Mouse (Mus musculus) macrophage (primary cell): ENCODE measurements around the gene Lfng. TPM values are rescaled to one million over a fixed set of nuclear protein-coding genes. Genes with fewer than 3 reads are reported as not detected.

Experiments
- H3K27ac ChIP-seq: fragments of 350-480 bp; formaldehyde crosslinking; 2 replicates; pipeline ENCODE4 v1.9.0; 2021
- H3K36me3 ChIP-seq: fragments of 350-480 bp; formaldehyde crosslinking; 2 replicates; pipeline ENCODE4 v1.9.0; 2021; ENCODE audit errors: inconsistent target
- H3K4me3 ChIP-seq: fragments of 350-480 bp; formaldehyde crosslinking; 2 replicates; pipeline ENCODE4 v1.9.0; 2021; ENCODE audit errors: inconsistent target
- H3K79me2 ChIP-seq: fragments of 350-480 bp; formaldehyde crosslinking; 2 replicates; pipeline ENCODE4 v1.9.0; 2021; ENCODE audit errors: inconsistent target
- WGBS: methylation state at CpG from one replicate; pipeline ENCODE4 v1.1.7; 2026; ENCODE audit warnings: inconsistent platforms; ENCODE audit not compliant: missing documents; 5-methylcytosine and 5-hydroxymethylcytosine counted together
- polyA plus RNA-seq: library from polyadenylated mRNA; stranded (reverse); fragments of 250-400 nt; gene quantifications from 3 replicates; pipeline ENCODE4 v1.2.4, GENCODE M21; 2018; ENCODE audit warnings: inconsistent platforms
- total RNA-seq, 78 experiments: library from RNA; depleted of rRNA; stranded (reverse); fragments of 250-400 nt; gene quantifications; 1 replicate in 9 of 78; 2 replicates in 24 of 78; 3 replicates in 43 of 78; 4 replicates in 2 of 78; pipeline ENCODE4 v1.2.4; 2018; ENCODE audit warnings: inconsistent platforms in 56 of 78

Gene Lfng
- 100 to 1,000 TPM in 1 of 26 experiments, 10 to 100 TPM in 24, 1 to 10 TPM in 1; 8.4 to 105 (median 42.7) TPM for total RNA-seq (2018; cell fraction: chromatin; rRNA removed)
- 10 to 100 TPM; 24.5 to 80.6 (median 54.7) TPM for total RNA-seq (2018; cell fraction: cytosol; rRNA removed)
- 100 to 1,000 TPM in 2 of 26 experiments, 10 to 100 TPM in 24; 14.8 to 111 (median 57.4) TPM for total RNA-seq (2018; cell fraction: nucleus; rRNA removed)
- polyA plus RNA-seq: 33.7 to 75.9 TPM (median 52.2 TPM) in 3 replicates

- WGBS: under 1% methylated on average over 85 of the region's 91 CpGs
- H3K4me3 ChIP-seq: peak within 1 kb of the TSS; percentile 92
- H3K79me2 ChIP-seq: peaks cover 47% of the 10 kb centered on the region
- H3K27ac ChIP-seq: peak within 1 kb of the TSS; percentile 93
- H3K36me3 ChIP-seq: peaks cover 4% of the 10 kb centered on the region; the same call in 1 of the 2 replicates
Measured at GRCm38 (mm10) chr5:140607001-140607835, at the start of gene Lfng. Gene Lfng (plus strand): TSS chr5:140607320.

GRCm38 (mm10) chr5:140562601-140563000, 44.5 kb upstream of the Lfng start:
- H3K4me3 ChIP-seq: no peak overlapping the region
- WGBS: 70% methylated on average over 3 of the region's 9 CpGs
- no peaks in the 10 kb centered on the region for H3K79me2 ChIP-seq
- H3K27ac ChIP-seq: no peak overlapping the region
- no peaks in the 10 kb centered on the region for H3K36me3 ChIP-seq

GRCm38 (mm10) chr5:140564896-140565295, 42.2 kb upstream of the Lfng start, which contains the start of gene Grifin:
Gene Grifin (minus strand): TSS chr5:140565071.
- no peak within 1 kb of the TSS for H3K4me3 ChIP-seq
- H3K36me3 ChIP-seq: no peaks in the 10 kb centered on the region
- 86% methylated on average over 4 of the region's 4 CpGs for WGBS
- no peak within 1 kb of the TSS for H3K27ac ChIP-seq
- H3K79me2 ChIP-seq: no peaks in the 10 kb centered on the region

GRCm38 (mm10) chr5:140565451-140565850, 41.7 kb upstream of the Lfng start:
- H3K36me3 ChIP-seq: no peaks in the 10 kb centered on the region
- H3K4me3 ChIP-seq: no peak overlapping the region
- no peak overlapping the region for H3K27ac ChIP-seq
- H3K79me2 ChIP-seq: no peaks in the 10 kb centered on the region
- WGBS: 71% methylated on average over 5 of the region's 5 CpGs

- H3K4me3 ChIP-seq: no peak overlapping the region
- H3K79me2 ChIP-seq: no peaks in the 10 kb centered on the region
- 76% methylated on average over 6 of the region's 6 CpGs for WGBS
- H3K36me3 ChIP-seq: no peaks in the 10 kb centered on the region
- no peak overlapping the region for H3K27ac ChIP-seq
Measured at GRCm38 (mm10) chr5:140565856-140566255, 41.3 kb upstream of the Lfng start.

- H3K4me3 ChIP-seq: no peak overlapping the region
- 87% methylated on average over 4 of the region's 4 CpGs for WGBS
- H3K36me3 ChIP-seq: no peaks in the 10 kb centered on the region
- H3K79me2 ChIP-seq: no peaks in the 10 kb centered on the region
- no peak overlapping the region for H3K27ac ChIP-seq
Measured at GRCm38 (mm10) chr5:140566271-140566670, 40.8 kb upstream of the Lfng start.

- Histone ChIP-seq H3K4me3 (no peak overlapping the region), H3K79me2 (no peaks in the 10 kb centered on the region), H3K36me3 (no peaks in the 10 kb centered on the region), H3K27ac (no peak overlapping the region)
- 26% methylated on average over 8 of the region's 11 CpGs for WGBS
Measured at GRCm38 (mm10) chr5:140567321-140567720, 39.8 kb upstream of the Lfng start.

GRCm38 (mm10) chr5:140567751-140568150, 39.4 kb upstream of the Lfng start:
- WGBS: 80% methylated on average over 5 of the region's 5 CpGs
- Histone ChIP-seq H3K36me3 (no peaks in the 10 kb centered on the region), H3K4me3 (no peak overlapping the region), H3K79me2 (no peaks in the 10 kb centered on the region), H3K27ac (no peak overlapping the region)

GRCm38 (mm10) chr5:140568321-140568970, 38.7 kb upstream of the Lfng start:
- WGBS: 46% methylated on average over 7 of the region's 10 CpGs

GRCm38 (mm10) chr5:140569032-140569595, 38.0 kb upstream of the Lfng start:
- WGBS: 85% methylated on average over 12 of the region's 16 CpGs
- no peak overlapping the region for H3K4me3 ChIP-seq
- H3K36me3 ChIP-seq: no peaks in the 10 kb centered on the region
- H3K27ac ChIP-seq: no peak overlapping the region
- H3K79me2 ChIP-seq: no peaks in the 10 kb centered on the region

More at GRCm38 (mm10) chr5:140568321-140568970, 38.7 kb upstream of the Lfng start:
- H3K4me3 ChIP-seq: no peak overlapping the region
- H3K36me3 ChIP-seq: no peaks in the 10 kb centered on the region
- H3K27ac ChIP-seq: no peak overlapping the region
- no peaks in the 10 kb centered on the region for H3K79me2 ChIP-seq

GRCm38 (mm10) chr5:140570223-140570870, 36.8 kb upstream of the Lfng start:
- WGBS: 87% methylated on average over 11 of the region's 13 CpGs
- Histone ChIP-seq H3K79me2 (no peaks in the 10 kb centered on the region), H3K36me3 (no peaks in the 10 kb centered on the region), H3K4me3 (no peak overlapping the region), H3K27ac (no peak overlapping the region)

- WGBS: 90% methylated on average over 4 of the region's 4 CpGs
- Histone ChIP-seq H3K79me2 (no peaks in the 10 kb centered on the region), H3K27ac (no peak overlapping the region), H3K36me3 (no peaks in the 10 kb centered on the region), H3K4me3 (no peak overlapping the region)
Measured at GRCm38 (mm10) chr5:140571201-140571600, 35.9 kb upstream of the Lfng start.

- H3K4me3 ChIP-seq: no peak overlapping the region
- 90% methylated on average over 10 of the region's 10 CpGs for WGBS
- no peaks in the 10 kb centered on the region for H3K79me2 ChIP-seq
Measured at GRCm38 (mm10) chr5:140571673-140572072, 35.4 kb upstream of the Lfng start.

GRCm38 (mm10) chr5:140572611-140573010, 34.5 kb upstream of the Lfng start:
- no peak overlapping the region for H3K27ac ChIP-seq
- H3K4me3 ChIP-seq: no peak overlapping the region
- no peaks in the 10 kb centered on the region for H3K36me3 ChIP-seq
- no peaks in the 10 kb centered on the region for H3K79me2 ChIP-seq
- WGBS: 89% methylated on average over 6 of the region's 6 CpGs

More at GRCm38 (mm10) chr5:140571673-140572072, 35.4 kb upstream of the Lfng start:
- H3K27ac ChIP-seq: no peak overlapping the region
- no peaks in the 10 kb centered on the region for H3K36me3 ChIP-seq
